Mouse (Mus musculus) cerebellum, adult 9-10 months (tissue): ENCODE measurements around the gene Uqcc1.
"Not testable (repeated sequence)": the region's sequence is repeated elsewhere in the genome, so short reads cannot be mapped to it uniquely, and the experiment has no call there.

Experiments used
- DNase-seq: peaks from one replicate; pipeline ENCODE4 v3.0.0; 2022

Gene Uqcc1

GRCm38 (mm10) chr2:155852536-155852935, 77.6 kb downstream of the Uqcc1 start:
- no peak for DNase-seq

- DNase-seq, result no peak
These were observed 80.0 kb downstream of the Uqcc1 start for GRCm38 (mm10) chr2:155850120-155850519.

DNA sequence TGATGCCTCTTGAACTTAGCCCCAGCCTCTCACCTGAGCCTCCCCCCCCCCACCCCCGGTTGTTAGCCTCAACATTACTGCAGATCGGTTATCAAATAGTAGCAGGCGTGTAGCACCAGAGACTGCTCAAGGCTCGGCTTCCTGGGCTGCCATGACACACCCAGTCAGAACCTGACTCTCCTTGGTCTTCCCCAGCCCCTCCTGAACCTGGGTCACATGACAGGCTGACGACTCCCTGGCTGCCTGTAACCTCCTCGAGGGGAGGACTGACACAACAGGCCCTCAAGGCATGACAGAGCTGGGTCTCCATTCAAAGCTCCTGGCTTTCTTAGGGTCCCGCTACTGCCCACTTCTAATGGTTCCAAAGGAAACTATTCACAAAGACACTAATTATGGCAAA, 80.6 kb downstream of the Uqcc1 start:
- DNase-seq, result no peak

GRCm38 (mm10) chr2:155848291-155848690, 81.8 kb downstream of the Uqcc1 start:
- DNase-seq, result peak; percentile 86

GRCm38 (mm10) chr2:155846930-155847329, 83.2 kb downstream of the Uqcc1 start:
- no peak for DNase-seq

DNA sequence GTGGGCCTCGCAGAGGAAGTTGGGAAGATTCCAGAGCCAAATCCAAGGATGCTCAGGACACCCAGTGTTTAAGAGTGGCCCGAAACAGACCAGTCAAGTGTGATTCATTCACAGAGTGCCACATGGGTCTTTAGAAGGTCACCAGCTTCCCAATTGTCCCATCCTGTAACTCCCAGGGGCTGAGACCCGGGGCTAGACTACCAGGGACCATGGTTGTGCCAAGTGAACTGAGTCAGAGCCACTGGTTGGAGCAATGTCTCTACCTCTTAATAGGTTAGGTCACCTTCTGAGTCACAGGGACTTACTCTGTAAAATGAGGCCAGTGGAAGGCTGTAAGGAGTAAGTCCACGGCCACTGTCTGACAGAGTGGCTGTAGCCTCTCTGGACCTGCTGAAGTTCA, 91.1 kb downstream of the Uqcc1 start:
- DNase-seq, result no peak

- DNase-seq, result no peak
These were observed 92.1 kb downstream of the Uqcc1 start for GRCm38 (mm10) chr2:155837961-155838360.

- DNase-seq, result no peak
These were observed 95.4 kb downstream of the Uqcc1 start, which contains the start of gene Fam83c for GRCm38 (mm10) chr2:155834732-155835131. Gene Fam83c, minus strand, starts transcription at chr2:155834854.

- not testable (repeated sequence) for DNase-seq
These were observed 98.0 kb downstream of the Uqcc1 start for GRCm38 (mm10) chr2:155832087-155832486.

DNA sequence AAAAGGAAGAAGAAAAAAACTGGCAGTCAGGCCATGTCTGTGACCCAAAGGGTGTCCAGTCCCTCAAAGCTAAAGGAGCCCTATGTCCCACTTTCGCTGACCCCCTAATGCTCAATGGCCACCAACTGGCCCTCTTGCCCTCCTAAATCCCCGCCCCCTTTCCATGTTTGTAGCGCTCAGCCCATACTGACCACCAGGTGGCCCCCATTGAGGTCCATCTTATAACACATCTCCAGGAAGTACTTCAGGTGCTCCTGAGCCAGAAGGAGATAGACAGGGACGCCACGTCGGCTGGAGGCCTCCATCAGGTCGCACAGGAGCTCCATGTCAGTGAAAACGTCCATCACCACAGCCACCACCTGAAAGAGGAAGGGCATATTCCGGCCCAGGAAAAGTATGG, 98.8 kb downstream of the Uqcc1 start:
- peak; percentile 23 for DNase-seq

DNA sequence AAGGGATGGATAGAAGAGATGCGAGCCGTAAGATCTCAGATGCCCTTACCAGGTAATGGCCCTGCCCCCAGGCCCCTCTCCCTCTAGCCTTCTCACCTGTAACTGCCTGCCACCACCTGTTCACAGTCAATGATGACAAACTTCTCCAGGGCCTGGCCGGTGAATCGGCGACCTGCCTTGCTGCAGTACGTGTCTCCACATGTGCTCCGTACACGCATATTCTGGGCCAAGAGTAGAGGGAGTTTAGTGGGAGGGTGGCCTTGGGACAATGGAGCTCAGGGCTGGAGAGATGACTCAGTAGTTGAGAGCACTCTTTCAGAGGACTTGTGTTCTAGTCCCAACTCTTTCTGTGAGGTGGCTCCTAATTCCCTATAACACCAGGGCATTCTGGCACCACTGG, 99.3 kb downstream of the Uqcc1 start:
- DNase-seq, result no peak

DNA sequence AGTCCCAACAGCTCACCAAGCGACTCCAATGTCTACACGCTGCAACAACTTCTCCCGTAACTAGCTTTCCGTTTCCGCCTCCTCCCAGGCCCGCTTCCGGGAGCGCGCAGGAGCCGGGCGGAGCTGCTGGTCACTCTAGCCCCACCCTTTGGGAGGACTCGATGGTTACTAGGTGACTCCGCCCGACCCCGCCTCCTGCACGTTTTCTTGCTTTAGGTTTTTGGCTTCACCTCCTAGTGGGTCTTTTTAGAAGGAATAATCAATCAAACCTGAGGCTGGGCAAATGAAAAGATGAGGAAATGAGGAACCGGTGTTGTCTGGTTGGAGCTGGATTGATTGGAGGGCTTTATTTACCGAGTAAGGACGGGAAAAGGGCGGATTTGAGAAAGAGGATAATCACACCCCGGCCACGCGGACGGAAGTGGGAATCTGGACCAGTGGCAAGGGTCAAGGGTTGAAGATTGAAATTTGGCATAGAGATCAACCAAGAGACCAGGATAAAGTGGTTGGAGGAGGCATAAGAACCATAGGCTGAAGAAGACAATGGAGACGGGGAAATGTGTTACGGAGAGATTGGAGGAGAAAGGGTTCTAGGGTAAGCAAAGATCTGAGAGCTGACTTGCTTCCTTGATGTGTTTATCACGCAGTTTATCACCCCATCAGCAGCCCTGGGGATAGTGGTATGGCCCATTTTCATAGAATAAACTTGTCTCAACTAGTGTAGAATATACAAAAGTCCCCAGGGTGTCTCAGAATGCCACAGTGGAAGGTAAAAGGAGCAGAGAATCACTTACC, 103.3 kb downstream of the Uqcc1 start, which contains the start of gene Eif6:
Eif6 (minus strand) TSS at position 296 of the 795 bp plus-strand sequence.
- DNase-seq, result peak; percentile 88

GRCm38 (mm10) chr2:155825904-155826629, 104.0 kb downstream of the Uqcc1 start:
- DNase-seq, result peak; percentile 29

DNA sequence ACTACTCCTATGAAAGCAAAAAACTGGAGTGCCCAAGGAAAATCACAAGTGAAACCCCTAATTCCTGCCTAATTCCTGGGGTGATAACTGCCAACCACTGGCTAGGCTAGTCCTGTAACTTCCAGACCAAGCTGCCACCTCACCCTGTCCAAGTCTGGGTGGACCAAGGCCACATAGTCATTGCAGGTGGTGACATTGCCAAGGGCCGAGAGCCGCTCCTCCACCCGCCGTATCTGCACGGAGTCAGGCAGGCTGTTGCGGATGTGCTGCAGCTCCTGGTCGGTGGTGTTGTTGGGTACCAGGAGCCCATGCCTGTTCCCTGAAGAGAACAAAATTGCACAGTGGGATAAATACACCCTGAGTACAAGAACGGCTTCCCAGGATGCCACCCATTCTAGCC, 106.4 kb downstream of the Uqcc1 start:
- peak; percentile 29 for DNase-seq

GRCm38 (mm10) chr2:155820779-155821178, 109.3 kb downstream of the Uqcc1 start:
- peak; percentile 31 for DNase-seq

DNA sequence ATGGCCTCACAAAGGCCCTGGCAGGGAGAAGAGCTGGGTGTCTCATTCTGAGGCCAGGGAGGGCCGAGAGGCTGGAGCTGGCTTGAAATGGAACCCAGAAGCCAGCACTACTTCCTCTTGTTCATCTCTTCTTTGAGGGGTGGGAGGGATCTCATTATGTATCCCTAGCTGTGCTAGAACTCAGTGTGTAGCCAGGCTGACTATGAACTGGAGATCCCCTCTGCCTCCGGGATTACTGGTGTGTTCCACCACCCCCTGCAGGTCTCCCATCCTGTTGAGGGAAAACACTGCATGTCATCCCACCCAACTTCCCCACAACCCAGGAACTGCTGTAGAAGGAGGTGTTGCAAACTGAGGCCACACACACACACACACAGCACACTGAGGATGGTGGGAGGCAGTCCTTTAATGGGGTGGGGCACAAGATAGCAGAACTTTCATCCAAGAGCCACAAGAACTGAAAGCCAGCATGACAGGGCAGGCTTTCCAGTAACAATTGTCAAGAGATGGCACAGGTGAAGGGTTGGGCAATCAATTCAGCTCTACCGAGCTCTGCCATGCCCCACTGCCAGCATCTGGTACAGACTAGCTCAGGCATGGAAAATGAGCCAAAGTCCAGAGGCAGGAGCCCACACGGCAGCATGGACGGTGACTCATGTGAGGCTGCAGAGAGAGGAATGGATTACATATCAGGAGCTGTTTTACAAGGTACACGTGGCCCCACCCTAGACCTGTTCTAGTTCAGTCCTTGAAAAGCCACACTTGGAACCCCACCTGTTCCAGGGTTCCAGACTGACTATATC, 110.5 kb downstream of the Uqcc1 start:
- peak; percentile 59 for DNase-seq

DNA sequence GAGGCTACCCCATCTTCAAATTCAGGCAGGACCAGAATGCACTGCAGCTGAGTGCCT, 110.9 kb downstream of the Uqcc1 start, which contains the start of gene BC029722:
BC029722 (minus strand) TSS at position 35 of the 57 bp plus-strand sequence.
- no peak for DNase-seq

GRCm38 (mm10) chr2:155818596-155819391, 111.3 kb downstream of the Uqcc1 start:
- DNase-seq, result peak; percentile 95

DNA sequence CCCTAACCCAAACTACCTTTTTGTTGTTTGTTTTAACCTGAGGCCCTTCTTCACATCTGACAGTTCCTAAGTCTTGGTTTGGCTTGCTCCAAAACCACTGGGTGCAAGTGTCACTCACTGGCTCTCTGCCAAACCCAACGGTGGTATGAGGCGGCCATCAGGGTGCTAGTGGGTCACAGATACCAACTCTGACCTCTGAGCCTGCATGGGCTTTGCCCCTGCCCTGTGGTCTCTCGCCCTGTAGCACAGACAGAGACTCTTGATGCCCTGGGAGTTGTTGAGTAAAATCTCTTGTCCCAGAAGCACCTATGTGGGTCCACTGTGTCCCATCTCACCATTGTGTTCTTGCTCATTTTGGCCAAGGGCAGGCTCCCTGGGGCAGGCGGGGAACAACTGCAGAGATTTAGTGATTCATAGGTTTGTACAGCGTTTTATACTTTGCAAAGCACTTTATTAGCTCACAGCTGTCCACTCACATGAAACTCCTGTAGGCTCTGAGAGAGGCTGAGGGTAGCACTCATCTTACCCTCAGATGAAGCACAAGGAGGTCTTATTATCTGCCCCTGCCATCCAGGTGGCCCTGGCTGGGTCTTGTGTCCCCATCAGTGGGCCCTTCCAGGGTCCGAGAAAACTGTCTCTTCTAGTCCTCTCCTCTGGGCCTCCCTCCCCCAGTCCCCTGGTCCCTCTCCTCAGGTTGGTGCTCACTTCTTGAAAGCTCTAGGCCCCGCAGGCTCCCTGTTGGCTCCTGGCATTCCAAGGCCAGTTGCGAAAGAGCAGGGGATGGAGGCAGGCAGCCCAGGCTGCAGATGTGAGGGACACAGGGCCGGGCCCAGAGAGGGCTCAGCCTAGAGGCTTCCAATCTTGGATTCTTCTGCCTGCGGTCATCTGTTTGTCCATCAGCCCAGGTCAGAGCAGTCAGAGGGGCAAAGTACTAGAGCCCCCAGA, 112.5 kb downstream of the Uqcc1 start:
- DNase-seq, result peak; percentile 71

DNA sequence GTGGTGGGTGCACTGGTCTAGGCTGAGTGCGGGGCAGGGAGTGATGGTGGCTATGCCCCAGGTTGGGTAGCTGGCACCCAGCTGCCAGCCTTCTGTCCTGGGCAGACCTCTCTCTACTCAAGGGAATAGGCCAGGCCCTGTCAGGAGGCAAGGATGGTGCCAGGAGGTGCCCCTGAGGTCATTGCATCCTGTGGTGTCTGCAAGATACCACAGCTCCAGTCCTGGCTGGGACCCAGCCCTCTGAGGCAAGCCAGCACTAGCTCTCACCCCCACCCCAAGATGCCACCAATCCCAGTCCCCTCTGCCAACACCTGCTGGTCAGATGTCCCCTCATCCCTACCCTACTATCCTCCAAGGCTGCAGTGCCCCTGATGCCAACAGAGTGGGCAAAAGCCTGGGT, 113.9 kb downstream of the Uqcc1 start:
- peak; percentile 79 for DNase-seq

DNA sequence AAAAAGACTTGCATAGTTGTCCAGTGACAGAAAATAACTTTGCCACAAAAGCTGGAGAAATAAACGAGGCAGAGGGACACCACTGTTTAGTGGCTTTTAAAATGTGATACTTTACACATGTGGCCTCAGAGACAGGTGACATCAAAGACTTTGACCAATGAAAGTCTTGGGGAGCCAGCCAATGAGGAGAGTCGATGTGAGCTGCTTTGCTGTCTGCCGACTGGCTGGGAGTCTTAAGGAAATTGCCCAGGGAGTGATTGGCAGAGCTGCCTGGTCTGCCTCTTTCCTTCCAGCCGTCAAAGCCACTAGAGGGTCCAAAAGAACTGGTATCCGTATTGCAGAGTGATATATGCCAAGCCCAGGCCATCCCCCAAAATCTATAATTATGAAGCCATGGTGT, 115.3 kb downstream of the Uqcc1 start:
- peak; percentile 53 for DNase-seq

- DNase-seq, result peak; percentile 65
These were observed 117.5 kb downstream of the Uqcc1 start for GRCm38 (mm10) chr2:155812637-155813036.
